Mouse (Mus musculus) MEL (cell line): ENCODE data around the gene Cd37. TPM values are rescaled to one million over a fixed set of nuclear protein-coding genes. Genes with fewer than 3 reads are reported as not detected.

Source experiments
- DNase-seq: peaks from one replicate; pipeline ENCODE4 v3.0.0; 2011; ENCODE audit warnings: low read depth, low spot score
- H3K27ac ChIP-seq: 2 replicates; pipeline ENCODE4 v1.5.1; 2012; ENCODE audit warnings: low read depth, mild to moderate bottlenecking, control low read depth, low read length, moderate library complexity; ENCODE audit not compliant: control insufficient read depth
- H3K27me3 ChIP-seq, 2 experiments: fragments of 150-350 bp in 1 of 2; sonication (generic) in 1 of 2; 2 replicates each; pipeline ENCODE4 v1.6.1; 2012; ENCODE audit warnings: low read length in 2 of 2, mild to moderate bottlenecking in 2 of 2, improper control_type of control experiment in 1 of 2, moderate library complexity in 1 of 2; ENCODE audit not compliant: insufficient read depth in 2 of 2, control insufficient read depth in 1 of 2
- H3K36me3 ChIP-seq, 2 experiments: 2 replicates each; pipeline ENCODE4 v1.6.1; 2012 to 2014; ENCODE audit warnings: low read length in 2 of 2, improper control_type of control experiment in 1 of 2, inconsistent platforms in 1 of 2, mild to moderate bottlenecking in 1 of 2; ENCODE audit not compliant: insufficient read depth in 2 of 2, control insufficient read depth in 1 of 2
- H3K4me1 ChIP-seq, 2 experiments: fragments of 150-350 bp in 1 of 2; sonication (generic) in 1 of 2; 2 replicates each; pipeline ENCODE4 v1.6.1; 2012; ENCODE audit warnings: low read length in 2 of 2, improper control_type of control experiment in 1 of 2, mild to moderate bottlenecking in 1 of 2; ENCODE audit not compliant: insufficient read depth in 2 of 2, control insufficient read depth in 1 of 2
- H3K4me3 ChIP-seq, 2 experiments: fragments of 150-350 bp in 1 of 2; sonication (generic) in 1 of 2; 2 replicates each; pipeline ENCODE4 v1.5.1; 2012; ENCODE audit warnings: low read depth in 2 of 2, low read length in 2 of 2, mild to moderate bottlenecking in 2 of 2, moderate library complexity in 2 of 2, control low read depth in 1 of 2, improper control_type of control experiment in 1 of 2; ENCODE audit not compliant: control insufficient read depth in 1 of 2, insufficient read depth in 1 of 2
- H3K79me2 ChIP-seq: 2 replicates; pipeline ENCODE4 v1.6.1; 2012; ENCODE audit warnings: mild to moderate bottlenecking, low read length, moderate library complexity; ENCODE audit not compliant: control insufficient read depth, poor library complexity, insufficient read depth
- H3K9ac ChIP-seq: 2 replicates; pipeline ENCODE4 v1.6.1; 2012; ENCODE audit warnings: low read depth, mild to moderate bottlenecking, control low read depth, low read length, moderate library complexity; ENCODE audit not compliant: control insufficient read depth, poor library complexity, severe bottlenecking
- H3K9me3 ChIP-seq: fragments of 150-350 bp; sonication (generic); replicated peaks from 2 replicates; pipeline ENCODE4 v1.6.1; 2012; ENCODE audit warnings: mild to moderate bottlenecking, low read length, improper control_type of control experiment, moderate library complexity; ENCODE audit not compliant: insufficient read depth
- BHLHE40 ChIP-seq: IDR thresholded peaks from 2 replicates; pipeline ENCODE4 v1.6.1; 2012; ENCODE audit warnings: low read depth, mild to moderate bottlenecking, inconsistent platforms, low read length, improper control_type of control experiment, borderline replicate concordance
- CHD1 ChIP-seq: IDR thresholded peaks from 2 replicates; pipeline ENCODE4 v1.6.1; 2012; ENCODE audit warnings: low read depth, mild to moderate bottlenecking, inconsistent platforms, low read length, improper control_type of control experiment
- CTCF ChIP-seq, 3 experiments: IDR thresholded peaks in 2 of 3; conservative IDR thresholded peaks in 1 of 3; 2 replicates each; pipeline ENCODE4 v1.5.1; 2011 to 2012; ENCODE audit warnings: low read length in 3 of 3, low read depth in 2 of 3, mild to moderate bottlenecking in 2 of 3, improper control_type of control experiment in 1 of 3, inconsistent platforms in 1 of 3, mixed read lengths in 1 of 3, moderate library complexity in 1 of 3; ENCODE audit not compliant: control insufficient read depth in 1 of 3, insufficient read depth in 1 of 3, poor library complexity in 1 of 3, severe bottlenecking in 1 of 3
- ETS1 ChIP-seq: IDR thresholded peaks from 2 replicates; pipeline ENCODE4 v1.6.1; 2012; ENCODE audit warnings: low read depth, mild to moderate bottlenecking, inconsistent platforms, low read length, improper control_type of control experiment, moderate library complexity
- GABPA ChIP-seq: IDR thresholded peaks from 2 replicates; pipeline ENCODE4 v1.6.1; 2012; ENCODE audit warnings: low read depth, mild to moderate bottlenecking, inconsistent platforms, low read length, improper control_type of control experiment, moderate library complexity
- GATA1 ChIP-seq: IDR thresholded peaks from 2 replicates; pipeline ENCODE4 v1.6.1; 2011; ENCODE audit warnings: low read depth, low read length, improper control_type of control experiment
- HCFC1 ChIP-seq: IDR thresholded peaks from 2 replicates; pipeline ENCODE4 v1.6.1; 2012; ENCODE audit warnings: low read depth, mild to moderate bottlenecking, inconsistent platforms, low read length, improper control_type of control experiment, moderate library complexity
- JUND ChIP-seq: IDR thresholded peaks from 2 replicates; pipeline ENCODE4 v1.6.1; 2011; ENCODE audit warnings: low read depth, mild to moderate bottlenecking, improper control_type of control experiment, low read length
- MAFK ChIP-seq: IDR thresholded peaks from 2 replicates; pipeline ENCODE4 v1.6.1; 2011; ENCODE audit warnings: low read depth, mild to moderate bottlenecking, low read length, improper control_type of control experiment, borderline replicate concordance
- MAX ChIP-seq: IDR thresholded peaks from 2 replicates; pipeline ENCODE4 v1.6.1; 2011; ENCODE audit warnings: low read length, improper control_type of control experiment
- MXI1 ChIP-seq: IDR thresholded peaks from 2 replicates; pipeline ENCODE4 v1.6.1; 2011; ENCODE audit warnings: mild to moderate bottlenecking, low read depth, low read length, improper control_type of control experiment
- MYB ChIP-seq: IDR thresholded peaks from 2 replicates; pipeline ENCODE4 v1.6.1; 2011; ENCODE audit warnings: mild to moderate bottlenecking, low read depth, low read length, improper control_type of control experiment
- MYC ChIP-seq: IDR thresholded peaks from 2 replicates; pipeline ENCODE4 v1.6.1; 2011; ENCODE audit warnings: low read depth, mild to moderate bottlenecking, low read length, improper control_type of control experiment, moderate library complexity
- NELFE ChIP-seq: IDR thresholded peaks from 2 replicates; pipeline ENCODE4 v1.6.1; 2011; ENCODE audit warnings: low read depth, low read length, improper control_type of control experiment
- POLR2A ChIP-seq, 2 experiments: IDR thresholded peaks; 2 replicates each; pipeline ENCODE4 v1.6.1; 2011 to 2012; ENCODE audit warnings: low read length in 2 of 2, mild to moderate bottlenecking in 2 of 2, control low read depth in 1 of 2, improper control_type of control experiment in 1 of 2, low read depth in 1 of 2, moderate library complexity in 1 of 2; ENCODE audit not compliant: control insufficient read depth in 1 of 2, insufficient read depth in 1 of 2, poor library complexity in 1 of 2
- RAD21 ChIP-seq: IDR thresholded peaks from 2 replicates; pipeline ENCODE4 v1.6.1; 2011; ENCODE audit warnings: mild to moderate bottlenecking, low read depth, low read length, improper control_type of control experiment
- RCOR1 ChIP-seq: IDR thresholded peaks from 2 replicates; pipeline ENCODE4 v1.6.1; 2012; ENCODE audit warnings: low read depth, mild to moderate bottlenecking, inconsistent platforms, low read length, improper control_type of control experiment
- SIN3A ChIP-seq: IDR thresholded peaks from 2 replicates; pipeline ENCODE4 v1.6.1; 2012; ENCODE audit warnings: low read length, improper control_type of control experiment, inconsistent platforms
- SMC3 ChIP-seq: IDR thresholded peaks from 2 replicates; pipeline ENCODE4 v1.6.1; 2011; ENCODE audit warnings: low read depth, low read length, improper control_type of control experiment
- TAL1 ChIP-seq: IDR thresholded peaks from 2 replicates; pipeline ENCODE4 v1.6.1; 2012; ENCODE audit warnings: mild to moderate bottlenecking, inconsistent platforms, low read length, moderate library complexity, mixed read lengths
- TCF12 ChIP-seq: IDR thresholded peaks from 2 replicates; pipeline ENCODE4 v1.6.1; 2014; ENCODE audit warnings: low read depth, mild to moderate bottlenecking, inconsistent platforms, low read length, improper control_type of control experiment, moderate library complexity
- UBTF ChIP-seq: IDR thresholded peaks from 2 replicates; pipeline ENCODE4 v1.6.1; 2012; ENCODE audit warnings: low read depth, mild to moderate bottlenecking, inconsistent platforms, low read length, improper control_type of control experiment, moderate library complexity, borderline replicate concordance; ENCODE audit not compliant: insufficient read depth
- USF2 ChIP-seq, 2 experiments: IDR thresholded peaks; 2 replicates each; pipeline ENCODE4 v1.6.1; 2011 to 2012; ENCODE audit warnings: improper control_type of control experiment in 2 of 2, low read length in 2 of 2, borderline replicate concordance in 1 of 2, inconsistent platforms in 1 of 2, low read depth in 1 of 2, mild to moderate bottlenecking in 1 of 2; ENCODE audit not compliant: insufficient read depth in 1 of 2
- ZC3H11A ChIP-seq: IDR thresholded peaks from 2 replicates; pipeline ENCODE4 v1.6.1; 2012; ENCODE audit warnings: low read depth, mild to moderate bottlenecking, inconsistent platforms, low read length, improper control_type of control experiment
- ZKSCAN1 ChIP-seq: IDR thresholded peaks from 2 replicates; pipeline ENCODE4 v1.6.1; 2012; ENCODE audit warnings: low read depth, mild to moderate bottlenecking, inconsistent platforms, low read length, improper control_type of control experiment, moderate library complexity
- polyA plus RNA-seq, 2 experiments: library from polyadenylated mRNA; stranded (reverse) in 1 of 2; unstranded in 1 of 2; fragments of >175 nt in 1 of 2; fragments of >200 nt in 1 of 2; gene quantifications; 2 replicates each; pipeline versions ENCODE4 v1.2.1 to v1.2.4; 2012; ENCODE audit warnings: low replicate concordance in 2 of 2, low read depth in 1 of 2; ENCODE audit not compliant: insufficient read length in 2 of 2, insufficient read depth in 1 of 2, missing spikeins in 1 of 2
- total RNA-seq: library from RNA; depleted of rRNA; stranded (reverse); fragments of 300-350 nt; gene quantifications from 2 replicates; pipeline ENCODE4 v1.2.3, GENCODE M21; 2012

Cd37 gene
- total and polyA plus RNA-seq, 3 experiments: 22.4 to 111 TPM; not detected in 1

DNA sequence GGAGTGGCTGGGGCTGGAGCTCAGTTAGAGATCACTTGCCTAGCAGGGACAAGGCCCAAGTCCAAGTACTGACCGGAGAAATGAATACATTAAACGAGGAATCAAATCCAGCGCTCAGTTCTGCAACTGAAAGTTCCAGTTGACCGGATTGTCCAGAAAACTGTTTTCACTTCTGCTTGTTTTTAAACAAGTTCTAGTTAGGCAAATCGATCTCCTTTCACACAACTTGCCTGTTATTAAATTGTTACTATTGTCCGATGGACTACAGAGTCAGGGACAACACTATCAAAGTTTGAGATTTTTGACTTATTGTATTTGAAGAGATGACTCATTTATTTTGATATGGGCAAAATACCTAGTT lies 2.5 kb upstream of the Cd37 start:
- H3K9ac ChIP-seq: no peak overlapping the region
- TF ChIP-seq HCFC1 (no peak), RAD21 (no peak), ZKSCAN1 (no peak), TAL1 (no peak), UBTF (no peak), GATA1 (no peak), MYB (no peak), POLR2A (IDR thresholded peaks at IDR 0.05; ENCODE audit: control insufficient read depth in 1 of 2, insufficient read depth in 1 of 2, low read depth in 1 of 2, low read length in 2 of 2, poor library complexity in 1 of 2) (no peak), ETS1 (no peak), TCF12 (no peak), NELFE (no peak), SMC3 (no peak), ZC3H11A (no peak)
- no peak overlapping the region for H3K4me3 ChIP-seq
- peaks cover 0 to 10% of the 10 kb centered on the region in 2 experiments; a peak in 3 of 4 replicates for H3K27me3 ChIP-seq
- H3K36me3 ChIP-seq: peaks cover 0 to 9% of the 10 kb centered on the region in 2 experiments; a peak in 2 of 4 replicates
- DNase-seq: no peak
- H3K9me3 ChIP-seq: no peaks in the 10 kb centered on the region
- peaks cover 6 to 22% of the 10 kb centered on the region in 2 experiments for H3K4me1 ChIP-seq
- peaks cover 4% of the 10 kb centered on the region for H3K79me2 ChIP-seq
- no peak overlapping the region for H3K27ac ChIP-seq

DNA sequence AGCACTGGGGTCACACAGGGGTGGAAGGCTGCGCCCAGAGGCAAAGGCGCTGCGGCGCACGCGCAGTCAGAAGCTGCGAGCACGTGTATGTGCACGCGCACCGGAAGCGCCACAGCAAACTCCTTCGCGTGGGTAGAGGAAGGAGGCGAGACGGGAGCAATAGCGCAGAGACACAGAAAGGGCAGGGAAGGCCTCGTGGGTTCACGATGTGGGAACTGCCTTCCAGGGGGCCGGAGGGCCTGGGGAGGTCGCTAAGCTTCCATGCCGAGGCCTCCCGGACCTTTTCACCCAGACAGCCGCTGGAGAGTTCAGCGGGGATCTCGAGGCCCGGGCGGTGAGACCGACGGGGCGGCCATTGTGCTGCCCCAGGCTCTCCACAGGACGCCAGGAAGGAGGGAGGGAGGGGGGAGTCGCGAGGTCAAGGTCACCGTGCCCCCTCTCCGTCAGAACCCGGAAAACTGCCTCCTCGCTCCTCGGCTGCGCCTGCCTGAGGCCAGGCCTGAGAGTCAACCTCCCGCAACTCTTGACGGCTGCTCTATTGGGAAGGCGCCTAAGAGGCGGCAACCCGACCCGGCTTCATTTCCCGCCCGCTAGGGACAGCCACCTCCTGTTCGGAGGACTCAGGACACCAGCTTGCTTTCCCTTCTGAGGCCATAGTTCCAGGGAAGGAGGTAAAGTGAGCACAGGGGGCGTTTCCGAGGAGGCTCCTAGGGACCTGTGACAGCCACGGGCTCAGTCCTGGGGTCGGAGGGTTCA lies 1.9 kb upstream of the Cd37 start, which contains the start of gene Slc6a16:
TSS of gene Slc6a16 (plus strand) at position 453 of the 756 bp plus-strand sequence.
- no peak within 1 kb of the TSS for H3K27ac ChIP-seq
- H3K4me1 ChIP-seq: peaks cover 6 to 22% of the 10 kb centered on the region in 2 experiments
- DNase-seq: no peak

More for the DNA sequence above, 1.9 kb upstream of the Cd37 start, which contains the start of gene Slc6a16:
- Histone ChIP-seq H3K27me3 (peaks cover 0 to 8% of the 10 kb centered on the region in 2 experiments; a peak in 3 of 4 replicates), H3K4me3 (no peak within 1 kb of the TSS), H3K9ac (no peak within 1 kb of the TSS), H3K9me3 (no peaks in the 10 kb centered on the region)
- no peak for TF ChIP-seq JUND
- TF ChIP-seq HCFC1: no peak
- TF ChIP-seq SIN3A: no peak
- TF ChIP-seq MXI1: no peak
- TF ChIP-seq MAFK: no peak
- TF ChIP-seq MYC: no peak
- no peak for TF ChIP-seq RCOR1
- no peak for TF ChIP-seq CTCF (IDR thresholded peaks at IDR 0.05 in 2 of 3, conservative IDR thresholded peaks at IDR 0.05 in 1 of 3; ENCODE audit: control insufficient read depth in 1 of 3, insufficient read depth in 1 of 3, low read depth in 2 of 3, low read length in 3 of 3, poor library complexity in 1 of 3, severe bottlenecking in 1 of 3)
- TF ChIP-seq BHLHE40: no peak
- no peak for TF ChIP-seq UBTF
- no peak for TF ChIP-seq USF2 (IDR thresholded peaks at IDR 0.05; ENCODE audit: borderline replicate concordance in 1 of 2, insufficient read depth in 1 of 2, low read depth in 1 of 2, low read length in 2 of 2)
- no peak for TF ChIP-seq MAX
- no peak for TF ChIP-seq CHD1
- no peak for TF ChIP-seq ZC3H11A
- TF ChIP-seq RAD21: no peak
- TF ChIP-seq GABPA: no peak
- TF ChIP-seq, all 39 proteins: peak for 0
- peaks cover 4% of the 10 kb centered on the region for H3K79me2 ChIP-seq
- peaks cover 0 to 9% of the 10 kb centered on the region in 2 experiments; a peak in 2 of 4 replicates for H3K36me3 ChIP-seq
